Mouse (Mus musculus) cerebellum, adult 9-11 months (tissue): ENCODE measurements around the gene Zfp804a.

Source experiments
- DNase-seq: peaks from one replicate; pipeline ENCODE4 v3.0.0; 2022

Zfp804a gene

GRCm38 (mm10) chr2:82053185-82053891 is at the start of gene Zfp804a:
Zfp804a (plus strand) TSS chr2:82053222.
- DNase-seq = peak; percentile 80

DNA sequence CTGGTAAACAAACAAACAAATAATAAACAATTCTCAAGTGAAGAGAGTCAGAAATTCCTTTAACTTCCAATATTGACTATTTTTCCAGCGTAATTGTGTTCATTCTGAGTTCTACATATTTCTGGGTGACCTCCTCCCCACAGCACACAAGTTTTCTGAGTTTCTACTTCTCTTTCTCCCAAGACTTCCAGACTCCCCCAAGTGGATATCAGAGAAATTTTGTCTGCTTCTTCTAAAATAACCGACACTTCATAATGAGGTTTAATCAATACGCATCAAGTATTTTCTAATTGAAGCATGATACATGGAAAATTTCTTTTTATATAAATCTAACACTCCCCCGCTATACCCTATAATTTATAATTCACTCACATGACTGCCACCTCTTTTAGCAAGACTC is 1.4 kb upstream of the Zfp804a start:
- DNase-seq = no peak

DNA sequence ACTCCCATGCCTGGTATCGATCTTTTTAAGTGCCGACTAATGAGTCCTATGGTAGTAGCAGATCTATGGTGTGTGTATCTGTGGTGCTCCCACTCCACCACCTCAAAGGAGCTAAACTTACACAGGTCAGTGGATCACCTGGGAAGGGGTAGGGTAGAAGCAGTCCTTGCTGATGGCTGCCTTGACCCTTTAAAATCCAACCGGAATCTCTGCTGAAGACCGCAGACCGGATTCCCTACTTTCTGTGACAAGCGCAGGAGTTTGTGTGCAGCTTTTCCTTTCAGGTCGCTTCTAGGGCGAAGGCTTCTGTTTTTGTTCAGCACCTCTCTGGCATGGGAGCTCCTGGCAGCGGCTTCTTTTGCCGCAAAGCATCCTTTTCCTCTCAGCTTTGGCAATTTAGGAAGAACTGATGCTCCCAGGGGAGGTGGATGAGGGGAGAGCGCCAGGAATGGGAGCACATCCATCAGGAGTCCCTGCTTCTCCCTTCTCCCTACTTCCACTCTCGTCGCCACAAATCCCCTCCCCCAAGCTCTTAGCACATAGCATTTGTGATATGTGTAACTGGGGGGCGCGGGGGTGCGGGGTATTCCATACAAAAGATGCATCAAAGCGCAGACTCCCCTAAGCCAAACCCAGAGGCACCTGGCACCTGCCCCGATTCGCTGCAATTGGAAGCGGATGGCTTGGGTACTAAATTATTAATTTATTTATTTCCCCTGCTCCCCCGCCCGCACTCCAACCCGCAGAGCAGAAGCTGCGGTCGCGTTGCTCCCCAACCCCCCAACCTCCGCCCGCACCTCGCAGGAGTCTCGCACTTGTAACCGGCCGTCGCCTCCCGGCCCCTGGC is 461 bp upstream of the Zfp804a start:
- DNase-seq = peak; percentile 83

GRCm38 (mm10) chr2:82054446-82054845 is 1.4 kb downstream of the Zfp804a start:
- no peak for DNase-seq

DNA sequence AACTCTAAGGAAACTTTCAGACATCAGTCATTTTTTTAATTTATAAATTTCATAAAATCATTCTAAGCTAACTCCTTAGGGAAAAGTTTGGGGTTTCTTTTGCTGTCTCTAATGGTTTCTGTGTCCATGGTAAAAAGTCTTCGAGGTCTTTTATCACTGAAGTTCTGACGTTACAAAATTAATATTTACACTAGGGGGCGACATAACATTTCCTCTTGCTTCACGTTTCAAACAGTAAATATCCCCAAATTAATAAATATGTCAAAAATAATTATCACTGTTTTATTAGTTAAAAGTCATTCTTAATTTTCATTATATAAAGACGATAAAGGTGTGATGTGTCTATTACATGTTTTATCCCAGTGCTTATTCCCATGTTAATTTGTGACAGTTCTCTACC is 11.6 kb downstream of the Zfp804a start:
- DNase-seq = no peak

DNA sequence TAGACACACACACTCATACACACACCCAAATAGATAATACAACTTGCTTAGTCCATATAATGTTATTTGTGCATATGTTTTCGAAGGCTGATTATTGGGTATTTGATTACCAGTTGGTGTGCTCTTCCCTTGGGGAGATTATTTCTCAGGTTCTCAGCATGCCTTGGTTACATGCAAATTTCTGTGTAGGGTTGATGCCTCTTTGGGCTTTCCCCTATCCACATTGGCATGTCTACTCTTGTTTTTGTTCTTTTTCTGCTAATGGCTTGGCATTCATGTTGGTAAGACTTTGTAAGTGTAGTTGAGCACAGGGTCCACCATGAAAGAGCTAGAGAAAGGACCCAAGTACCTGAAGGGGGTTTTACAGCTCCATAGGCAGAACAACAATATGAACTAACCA is 14.9 kb downstream of the Zfp804a start:
- DNase-seq = no peak

GRCm38 (mm10) chr2:82069172-82069571 is 16.1 kb downstream of the Zfp804a start:
- DNase-seq = no peak

DNA sequence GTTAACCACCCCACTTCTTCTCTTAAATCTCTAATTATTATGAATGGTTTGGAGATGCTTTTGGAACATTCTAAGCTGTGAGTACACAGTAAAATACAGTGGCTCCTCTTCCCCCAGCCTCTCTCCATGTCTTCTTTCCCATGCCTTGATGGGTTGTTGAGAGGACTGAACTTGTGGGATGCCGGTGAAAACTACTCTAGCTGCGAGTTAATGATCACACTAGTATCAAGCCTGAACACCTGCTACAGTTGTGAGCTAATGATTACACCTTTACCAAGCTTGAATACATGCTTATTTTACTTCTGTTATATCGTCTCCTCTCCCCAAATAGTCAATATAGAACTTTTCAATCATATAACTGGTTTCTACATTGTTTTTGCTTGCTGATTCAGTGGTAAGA is 23.9 kb downstream of the Zfp804a start:
- DNase-seq = no peak

- no peak for DNase-seq
Measured at GRCm38 (mm10) chr2:82078287-82078994, 25.4 kb downstream of the Zfp804a start.

DNA sequence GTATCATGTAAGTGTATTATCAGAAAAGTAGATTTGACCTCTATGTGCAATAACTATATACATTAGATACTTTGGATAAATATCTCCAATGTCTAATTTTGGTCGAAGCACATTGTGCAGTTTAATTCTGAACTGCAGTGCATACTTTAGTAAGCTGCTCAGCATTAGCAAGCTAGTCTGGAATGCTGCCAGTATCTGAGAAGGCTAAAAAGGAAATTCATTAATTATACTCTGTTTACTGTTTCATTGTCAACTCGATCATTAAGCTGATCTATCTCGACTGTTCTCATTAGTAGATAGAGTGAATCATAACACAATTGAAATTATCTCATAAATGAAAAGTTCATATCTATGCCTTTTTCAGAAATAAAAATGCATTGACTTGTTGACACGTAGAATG is 27.7 kb downstream of the Zfp804a start:
- DNase-seq = no peak

DNA sequence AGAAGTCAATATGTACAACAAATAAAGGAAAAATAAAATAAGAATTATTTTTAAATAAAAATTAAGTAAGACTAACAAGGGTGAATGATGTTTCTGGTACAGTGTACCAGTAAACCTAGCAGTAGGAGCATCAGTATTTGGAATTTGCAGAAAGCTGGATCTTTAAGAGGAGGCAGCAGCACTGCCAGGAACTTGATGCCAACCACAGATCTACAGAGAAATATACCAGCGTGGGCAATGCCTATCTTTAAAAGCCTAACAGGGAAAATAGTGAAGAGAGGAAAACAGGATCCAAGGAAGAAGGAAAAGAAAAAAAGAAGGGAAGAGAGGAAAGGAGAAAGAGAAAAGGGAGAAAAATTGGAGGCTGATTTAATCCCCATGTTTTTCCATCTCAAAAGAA is 60.1 kb downstream of the Zfp804a start:
- DNase-seq = no peak

DNA sequence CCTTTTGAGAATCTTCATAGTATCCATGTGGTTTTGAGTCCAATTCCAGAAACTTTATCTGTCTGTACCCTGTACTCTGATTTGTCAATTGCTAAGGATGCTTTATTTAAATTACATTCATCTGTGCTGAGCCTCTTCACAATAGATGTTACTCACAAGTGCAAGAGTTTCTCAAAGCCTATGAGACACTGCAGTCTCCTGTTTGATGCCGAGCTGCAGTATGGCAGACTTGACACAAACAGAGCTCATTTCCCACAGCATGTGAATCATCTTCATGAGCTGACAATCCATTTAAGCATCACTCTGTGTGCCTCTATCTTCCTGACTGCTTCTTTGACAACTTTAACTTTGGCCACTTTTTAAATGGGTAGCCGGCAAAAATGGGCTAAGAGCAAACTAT is 60.6 kb downstream of the Zfp804a start:
- DNase-seq = no peak

GRCm38 (mm10) chr2:82119577-82119976 is 66.6 kb downstream of the Zfp804a start:
- DNase-seq = no peak

DNA sequence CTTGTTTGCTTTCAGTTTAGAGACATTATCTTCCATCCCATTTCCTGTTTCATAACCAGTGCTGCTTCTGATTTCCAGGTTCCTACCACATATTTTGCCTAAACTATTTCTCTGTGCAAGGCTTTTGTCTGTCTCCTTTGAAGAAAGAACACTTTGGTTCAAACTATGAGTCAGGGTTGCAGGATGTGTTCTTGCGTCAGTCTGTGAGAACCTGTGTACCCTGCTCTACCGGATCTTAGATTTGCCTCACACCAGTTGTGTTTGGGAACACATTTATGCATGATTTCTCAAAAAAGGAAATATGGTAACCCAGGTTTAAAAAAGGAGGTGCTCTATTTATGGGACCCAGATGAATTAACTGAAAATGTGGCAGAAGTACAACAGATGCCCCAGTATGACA is 125.7 kb downstream of the Zfp804a start:
- no peak for DNase-seq

GRCm38 (mm10) chr2:82181010-82181409 is 128.0 kb downstream of the Zfp804a start:
- no peak for DNase-seq

DNA sequence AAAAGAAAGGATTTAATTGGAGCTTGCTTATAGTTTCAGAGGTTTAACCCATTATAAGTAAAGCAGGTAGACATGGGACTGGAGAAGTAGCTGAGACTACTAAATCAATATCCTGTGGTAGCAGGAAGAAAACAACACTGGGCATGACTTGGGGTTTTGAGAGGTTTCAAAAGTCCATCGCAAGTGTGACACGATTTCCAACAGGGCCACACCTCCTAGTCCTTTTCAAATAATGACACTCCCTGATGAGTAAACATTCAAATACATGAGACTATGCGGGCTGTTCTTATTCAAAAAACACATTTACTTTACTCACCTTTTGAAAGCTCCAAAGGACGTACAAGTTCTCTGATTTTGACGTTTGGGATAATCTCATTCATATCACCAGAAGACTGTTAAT is 146.9 kb downstream of the Zfp804a start:
- DNase-seq = no peak

GRCm38 (mm10) chr2:82200616-82201015 is 147.6 kb downstream of the Zfp804a start:
- no peak for DNase-seq

DNA sequence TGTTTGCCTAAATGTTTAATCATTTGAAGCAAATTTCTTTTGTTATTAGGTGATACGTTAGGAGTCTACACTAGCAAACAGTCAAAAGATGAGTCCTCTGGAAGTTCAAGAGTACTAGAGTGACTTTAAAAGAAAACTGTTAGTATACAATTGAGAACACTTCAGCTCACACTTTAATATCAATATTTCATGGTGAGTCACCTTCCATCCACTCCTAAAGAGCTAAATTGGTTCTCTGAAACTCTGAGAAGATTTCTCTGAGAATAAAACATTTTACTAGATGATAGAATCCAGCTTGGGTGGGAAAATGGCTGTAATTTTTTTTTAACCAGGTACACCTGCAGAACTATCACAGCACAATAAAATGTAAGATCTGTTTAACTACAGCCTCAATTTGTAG is 157.6 kb downstream of the Zfp804a start:
- DNase-seq = no peak

DNA sequence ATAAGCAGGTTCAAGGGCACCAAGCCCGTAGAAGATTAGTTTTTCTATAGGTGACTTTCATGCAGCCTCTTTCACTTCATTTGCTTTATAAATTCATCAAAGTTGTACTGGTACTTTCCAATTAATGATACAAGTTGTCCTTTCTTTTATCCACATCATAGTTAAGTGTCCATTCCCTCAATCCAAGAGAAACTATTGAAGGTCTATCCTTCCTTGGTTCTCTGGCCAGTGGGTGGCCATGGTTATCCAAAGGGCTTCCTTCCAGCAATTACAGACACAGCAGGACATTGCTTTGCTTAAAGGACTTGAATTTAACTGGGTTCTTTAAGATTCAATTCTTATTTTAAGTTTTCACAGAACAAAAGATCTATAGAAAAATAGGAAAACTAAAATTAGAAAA is 158.9 kb downstream of the Zfp804a start:
- no peak for DNase-seq

- DNase-seq = no peak
Measured at GRCm38 (mm10) chr2:82217873-82218272, 164.9 kb downstream of the Zfp804a start.

GRCm38 (mm10) chr2:82246020-82246419 is 193.0 kb downstream of the Zfp804a start:
- DNase-seq = no peak

DNA sequence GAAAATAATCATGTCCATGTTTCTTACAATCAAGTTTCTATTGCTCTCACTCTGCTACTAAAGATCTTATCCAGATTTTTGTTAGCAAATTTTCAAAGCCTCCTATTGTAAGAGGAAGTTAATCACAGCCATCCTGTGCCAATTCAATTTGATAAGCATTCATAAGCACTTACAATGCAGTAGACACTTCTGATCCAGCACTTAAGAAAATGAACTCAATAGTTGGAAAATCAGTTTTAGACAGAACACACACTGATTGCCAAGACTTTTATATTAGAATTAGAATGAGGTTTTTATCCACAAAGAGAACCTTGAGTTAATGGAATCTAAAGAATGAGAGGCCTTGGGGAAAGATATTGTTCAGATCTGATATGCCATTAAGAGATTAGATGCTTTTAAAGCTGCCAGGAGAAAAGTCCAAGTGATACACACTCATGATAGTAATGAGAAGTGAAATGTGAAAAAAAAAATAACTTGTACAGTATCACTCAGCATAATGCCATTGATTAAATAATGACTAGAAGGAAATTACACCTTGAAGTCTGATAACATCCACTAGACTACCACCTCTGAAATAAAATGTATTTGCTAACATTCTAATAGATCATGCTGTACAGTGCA is 194.0 kb downstream of the Zfp804a start:
- no peak for DNase-seq

DNA sequence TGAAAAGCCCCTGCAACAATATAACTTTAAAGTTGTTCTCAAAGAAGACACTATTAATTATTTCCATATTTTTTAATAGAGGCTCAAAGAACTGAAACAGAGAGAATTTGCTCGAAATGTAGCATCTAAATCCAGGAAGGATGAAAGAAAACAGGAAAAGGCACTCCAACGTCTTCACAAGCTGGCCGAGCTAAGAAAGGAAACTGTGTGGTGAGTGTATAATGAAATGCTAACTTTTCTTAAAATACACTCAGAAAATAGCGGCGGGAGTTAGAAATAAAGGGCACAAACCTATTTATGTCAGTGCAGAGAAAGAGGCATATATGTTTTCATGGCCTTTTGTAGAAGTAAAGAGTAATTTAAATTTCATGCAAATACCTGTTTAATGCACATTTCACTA is 200.4 kb downstream of the Zfp804a start:
- DNase-seq = no peak
